Mouse (Mus musculus): ENCODE data around the gene Gpr108.

Gpr108 gene

DNA sequence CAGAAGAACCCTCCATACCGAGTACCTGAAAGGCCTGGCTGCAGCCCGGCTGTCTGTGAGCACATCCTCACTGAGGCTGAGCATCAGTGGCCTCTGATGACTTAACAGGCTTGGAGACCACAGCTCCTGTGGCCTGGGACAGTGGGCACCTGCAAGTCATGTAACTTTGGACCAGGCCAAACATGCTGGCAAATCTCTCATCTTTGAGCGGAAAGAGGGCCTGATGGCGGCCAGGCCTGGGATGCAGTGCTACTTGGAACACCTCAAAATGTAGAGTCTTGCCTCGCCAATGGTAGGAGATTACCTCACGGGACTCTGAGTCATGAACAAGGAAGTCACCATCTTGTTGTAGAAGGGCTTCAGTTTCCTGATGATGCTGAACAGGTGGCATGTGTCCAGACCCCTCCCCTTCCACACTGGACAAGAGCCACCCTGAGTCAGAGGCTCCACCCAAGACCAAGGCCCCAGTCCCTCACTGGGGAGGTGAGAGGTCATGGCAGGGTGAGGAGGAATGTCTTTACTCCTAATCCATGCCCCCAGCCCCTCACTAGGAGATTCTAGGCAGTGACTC, 19.4 kb upstream of the Gpr108 start:
- DNase-seq: no peak

- DNase-seq: peak; percentile 66
Measured at GRCm38 (mm10) chr17:57264972-57265945, 17.0 kb upstream of the Gpr108 start.

GRCm38 (mm10) chr17:57264164-57264563, 15.9 kb upstream of the Gpr108 start:
- DNase-seq: no peak

DNA sequence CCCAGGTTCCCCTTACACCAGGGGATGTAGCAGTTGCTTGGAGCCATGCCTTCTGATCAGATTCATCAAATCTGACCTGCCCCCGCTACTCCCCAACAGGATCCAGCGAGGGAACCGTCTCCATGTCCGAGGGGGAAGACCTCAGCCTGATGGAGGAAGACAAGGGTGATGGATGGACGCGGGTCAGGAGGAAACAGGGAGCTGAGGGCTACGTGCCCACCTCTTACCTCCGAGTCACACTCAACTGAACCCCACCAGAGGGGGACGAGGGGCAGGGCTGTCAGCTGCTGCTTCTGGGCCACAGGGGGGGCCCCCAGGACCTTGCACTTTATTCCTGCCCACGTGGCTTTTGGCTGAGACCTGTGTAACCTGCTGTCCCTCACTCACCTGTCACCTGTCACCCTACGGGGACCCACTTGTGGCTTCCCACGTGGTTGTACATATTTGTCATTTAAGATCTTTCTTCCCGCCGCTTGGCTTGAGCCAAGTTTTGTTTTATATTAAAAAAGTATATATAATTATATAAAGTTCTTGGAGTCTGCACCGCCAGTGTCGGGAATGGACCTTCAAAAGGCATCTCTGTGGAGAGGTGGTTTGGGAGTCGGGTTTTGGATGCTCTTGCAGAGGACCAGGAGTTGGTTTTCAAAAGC, 14.8 kb upstream of the Gpr108 start:
- DNase-seq: no peak

GRCm38 (mm10) chr17:57261796-57262195, 13.6 kb upstream of the Gpr108 start:
- no peak for DNase-seq

DNA sequence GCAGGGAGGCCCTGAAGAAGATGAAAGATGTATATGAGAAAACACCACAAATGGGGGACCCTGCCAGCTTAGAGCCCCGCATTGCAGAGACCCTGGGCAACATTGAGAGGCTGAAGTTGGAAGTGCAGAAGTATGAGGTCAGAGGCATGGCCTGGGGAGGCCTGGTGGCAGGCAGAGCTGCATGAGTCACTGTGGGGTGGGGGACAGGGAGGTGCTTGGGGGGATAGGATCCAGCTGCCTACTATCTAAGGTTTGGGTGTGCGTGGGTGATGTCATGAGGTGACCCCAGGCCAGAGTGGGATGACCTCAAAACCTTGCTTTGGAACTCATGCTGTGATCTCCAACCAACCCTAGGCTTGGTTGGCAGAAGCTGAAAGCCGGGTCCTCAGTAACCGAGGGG, 13.0 kb upstream of the Gpr108 start:
- no peak for DNase-seq

DNA sequence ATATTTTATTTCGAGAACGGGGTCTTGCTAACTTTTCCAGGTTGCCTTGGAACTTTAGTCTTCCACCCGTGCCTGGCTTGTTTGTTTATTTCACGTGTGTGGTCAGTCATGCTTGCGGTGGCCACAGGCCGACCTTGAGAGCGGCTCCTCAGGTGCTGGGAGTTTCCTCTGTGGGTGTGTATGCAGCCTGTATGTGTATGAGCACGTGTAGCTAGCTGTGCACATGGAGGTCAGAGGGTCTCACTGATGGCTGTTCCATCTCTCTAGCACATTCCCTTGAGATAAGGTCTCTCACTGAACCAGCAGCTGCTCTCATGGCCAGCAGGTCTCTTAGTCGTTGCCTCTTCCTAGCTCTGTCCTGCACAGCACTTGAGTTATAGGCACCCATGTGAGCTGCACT, 12.1 kb upstream of the Gpr108 start:
- DNase-seq: no peak

- no peak for DNase-seq
Measured at GRCm38 (mm10) chr17:57259742-57260141, 11.5 kb upstream of the Gpr108 start.

DNA sequence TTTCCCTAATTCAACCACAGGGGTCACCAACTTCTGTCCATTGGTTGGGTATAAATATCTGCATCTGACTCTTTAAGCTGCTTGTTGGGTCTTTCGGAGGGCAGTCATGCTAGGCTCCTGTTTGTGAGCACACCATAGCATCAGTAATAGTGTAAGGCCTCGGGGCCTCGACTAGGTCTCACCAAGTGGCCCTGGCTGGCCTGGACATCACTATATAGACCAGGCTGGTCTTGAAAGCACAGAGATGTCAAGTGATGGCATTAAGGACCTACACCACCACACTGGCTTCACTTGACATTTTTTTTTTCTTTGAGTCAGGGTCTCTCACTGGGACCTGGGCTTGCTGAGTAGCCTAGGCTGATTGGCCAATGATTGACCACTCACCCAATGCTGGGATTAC, 9.9 kb upstream of the Gpr108 start:
- DNase-seq: no peak

- DNase-seq: no peak
Measured at GRCm38 (mm10) chr17:57256921-57257485, 8.8 kb upstream of the Gpr108 start.

GRCm38 (mm10) chr17:57255354-57255753, 7.1 kb upstream of the Gpr108 start:
- DNase-seq: no peak

- no peak for DNase-seq
Measured at GRCm38 (mm10) chr17:57253306-57253705, 5.1 kb upstream of the Gpr108 start.

- DNase-seq: no peak
Measured at GRCm38 (mm10) chr17:57251431-57251830, 3.2 kb upstream of the Gpr108 start.

- no peak for DNase-seq
Measured at GRCm38 (mm10) chr17:57250461-57251160, 2.4 kb upstream of the Gpr108 start.

- peak; percentile 85 for DNase-seq
Measured at GRCm38 (mm10) chr17:57249186-57250181, 1.2 kb upstream of the Gpr108 start, which contains the start of gene Trip10. Trip10 (plus strand) TSS chr17:57249455.

GRCm38 (mm10) chr17:57248771-57249170, 525 bp upstream of the Gpr108 start:
- no peak for DNase-seq

DNA sequence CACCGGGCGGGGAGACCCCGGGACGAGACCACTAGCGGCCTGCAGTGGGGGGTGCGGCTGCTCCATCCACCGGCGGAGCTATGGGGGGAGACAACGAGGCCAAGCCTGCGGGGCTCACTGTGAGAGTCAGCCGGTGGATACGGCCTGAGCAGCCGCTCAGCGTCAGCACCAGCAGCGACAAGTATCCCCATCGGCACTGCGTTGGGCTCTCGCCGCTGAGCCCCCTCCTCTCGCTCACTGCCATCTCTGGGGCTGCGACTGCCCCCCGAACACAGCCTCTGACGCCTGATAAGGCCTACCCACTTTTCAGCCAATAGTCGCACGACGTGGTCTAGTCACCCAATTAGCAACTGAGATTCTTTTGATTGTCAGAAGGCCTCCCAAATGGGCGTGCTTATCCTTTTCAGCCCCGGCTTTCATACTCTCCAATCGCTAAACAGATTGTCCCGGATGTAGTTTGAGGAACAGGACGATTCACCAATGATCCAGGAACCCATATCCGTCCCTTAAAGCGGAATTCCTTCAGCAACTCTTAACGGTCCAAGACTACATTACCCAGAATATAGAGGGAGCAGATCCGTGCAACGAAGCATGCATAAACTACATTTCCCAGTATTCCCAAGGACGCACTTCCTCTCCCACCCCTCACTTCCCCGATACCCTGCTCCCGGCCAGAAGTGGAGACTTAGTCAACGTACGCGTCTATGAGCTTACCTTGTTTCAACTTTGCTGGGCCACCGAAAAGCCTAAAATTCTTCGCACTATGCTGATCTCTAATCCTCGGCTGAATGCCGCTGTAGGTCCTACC, 649 bp downstream of the Gpr108 start:
- DNase-seq: peak; percentile 98

- DNase-seq: no peak
Measured at GRCm38 (mm10) chr17:57246663-57247392, 1.4 kb downstream of the Gpr108 start.

DNA sequence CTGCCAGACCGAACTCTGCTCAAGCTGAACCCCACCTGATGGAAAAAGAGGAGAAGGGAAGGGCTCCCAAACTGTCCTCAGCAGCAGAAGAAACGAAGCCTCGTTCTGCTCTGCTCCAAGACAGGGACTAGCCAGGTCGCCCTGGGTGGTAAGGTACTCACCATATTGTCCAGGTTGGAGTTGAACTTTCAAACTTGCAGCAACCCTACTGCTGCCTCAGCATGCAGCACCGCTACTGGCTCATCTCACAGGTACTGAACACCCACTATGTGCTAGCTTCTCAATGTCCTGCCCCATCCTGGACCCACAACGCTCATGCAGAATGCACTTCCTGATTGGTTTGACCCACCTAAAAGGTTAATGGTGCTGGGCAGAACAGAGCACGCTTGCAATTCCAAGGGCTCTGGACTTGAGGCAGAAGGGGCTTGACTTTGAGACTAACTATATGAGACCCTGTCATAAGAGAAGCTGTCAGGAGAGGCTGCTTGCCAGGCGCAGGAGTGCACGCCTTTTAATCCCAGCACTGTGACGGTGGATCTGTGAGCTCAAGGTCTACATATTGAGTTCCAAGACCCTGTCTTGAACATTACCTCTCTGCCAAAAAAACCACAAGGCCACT, 2.8 kb downstream of the Gpr108 start:
- no peak for DNase-seq

All from right cerebral cortex, adult 18-20 months (tissue).